Mouse (Mus musculus) left cerebral cortex, postnatal 10 days (tissue): ENCODE measurements around the gene Stk39. TPM values are rescaled to one million over a fixed set of nuclear protein-coding genes. Genes with fewer than 3 reads are reported as not detected.

ENCODE experiments used
- DNase-seq, 2 experiments: peaks; one replicate each; pipeline ENCODE4 v3.0.0; 2021 to 2022; ENCODE audit warnings: low spot score in 2 of 2, mixed read lengths in 1 of 2; ENCODE audit errors: extremely low spot score in 1 of 2
- intact Hi-C: fragments of 180-260 bp; cut with DNase I; formaldehyde crosslinking; loops from one replicate; pipeline ENCODE4 v1.15.1; 2025
- total RNA-seq, 2 experiments: library from RNA; stranded (reverse); gene quantifications; 2 replicates each; pipeline ENCODE4 v1.2.3; 2021

The Stk39 gene
- total RNA-seq, 2 experiments from 2014 or later = 49.2 to 51.6 TPM

DNA sequence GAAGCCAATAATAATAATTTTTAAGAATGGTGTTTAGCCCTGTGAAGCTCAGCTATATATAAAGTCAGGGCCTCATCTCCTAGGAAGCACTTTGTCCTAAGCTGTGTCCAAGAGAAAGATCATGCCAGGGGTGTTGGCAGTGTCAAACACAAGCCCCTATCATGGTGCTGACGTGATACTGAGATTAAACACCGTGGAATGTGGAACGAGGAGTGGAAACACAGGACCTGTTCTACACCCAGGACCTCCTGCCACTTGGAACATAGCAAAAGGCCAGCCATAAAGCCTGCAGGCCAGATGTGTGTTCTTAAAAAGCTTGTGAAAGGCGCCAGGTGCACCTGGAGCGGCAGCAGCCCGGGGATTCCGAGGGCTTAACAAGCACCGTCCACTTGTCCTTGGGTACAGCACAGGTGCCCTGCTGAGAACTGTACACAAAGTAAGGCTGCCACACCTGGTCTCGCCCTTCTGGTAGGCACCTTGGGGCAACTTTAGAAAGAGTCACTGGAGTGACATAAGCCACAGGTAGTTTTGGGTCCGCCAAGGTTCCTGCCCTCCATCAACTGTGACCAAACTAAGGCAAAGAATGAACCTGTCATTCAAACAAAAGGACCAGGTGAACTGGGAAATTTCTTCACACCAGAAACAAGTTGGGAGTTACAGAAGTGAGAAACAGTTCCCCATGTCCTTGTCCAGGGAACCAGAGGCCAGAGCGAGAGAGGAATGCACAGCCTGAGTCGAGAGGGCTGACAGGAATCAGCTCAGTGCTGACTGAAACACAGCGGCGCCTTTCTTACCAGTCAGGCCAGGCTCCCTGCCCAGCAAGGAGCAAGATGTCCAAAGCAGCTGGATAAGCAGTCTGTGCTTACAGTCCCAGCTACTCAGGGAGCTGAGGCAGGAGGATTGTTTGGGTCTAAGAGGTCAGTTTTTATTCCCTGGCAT lies 40.8 kb downstream of the Stk39 start:
- intact Hi-C loops = no loop called here
- DNase-seq = no peak

DNA sequence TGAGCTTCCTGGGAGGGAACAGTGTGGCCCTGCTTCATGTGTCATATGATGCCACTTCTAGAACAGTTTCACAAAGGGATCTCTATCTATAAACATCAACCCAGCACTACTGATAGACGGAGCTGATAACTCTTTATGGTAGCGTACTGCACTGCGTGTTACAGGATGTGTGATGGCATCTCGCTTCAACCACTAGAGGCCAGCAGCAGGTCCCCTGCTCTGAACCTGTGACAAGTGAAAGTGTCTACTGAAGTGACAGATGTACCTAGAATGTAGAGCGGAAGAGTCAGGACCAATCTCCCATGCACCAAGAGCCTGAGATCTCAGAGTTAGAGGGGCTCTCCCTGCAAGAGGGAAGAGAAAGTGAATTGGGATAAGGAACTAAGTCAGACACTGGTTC lies 41.6 kb downstream of the Stk39 start:
- intact Hi-C loops = no loop called here

GRCm38 (mm10) chr2:68429436-68429835 lies 42.6 kb downstream of the Stk39 start:
- DNase-seq = no peak
- intact Hi-C loops = no loop called here

More for the DNA sequence above, 41.6 kb downstream of the Stk39 start:
- DNase-seq = no peak

DNA sequence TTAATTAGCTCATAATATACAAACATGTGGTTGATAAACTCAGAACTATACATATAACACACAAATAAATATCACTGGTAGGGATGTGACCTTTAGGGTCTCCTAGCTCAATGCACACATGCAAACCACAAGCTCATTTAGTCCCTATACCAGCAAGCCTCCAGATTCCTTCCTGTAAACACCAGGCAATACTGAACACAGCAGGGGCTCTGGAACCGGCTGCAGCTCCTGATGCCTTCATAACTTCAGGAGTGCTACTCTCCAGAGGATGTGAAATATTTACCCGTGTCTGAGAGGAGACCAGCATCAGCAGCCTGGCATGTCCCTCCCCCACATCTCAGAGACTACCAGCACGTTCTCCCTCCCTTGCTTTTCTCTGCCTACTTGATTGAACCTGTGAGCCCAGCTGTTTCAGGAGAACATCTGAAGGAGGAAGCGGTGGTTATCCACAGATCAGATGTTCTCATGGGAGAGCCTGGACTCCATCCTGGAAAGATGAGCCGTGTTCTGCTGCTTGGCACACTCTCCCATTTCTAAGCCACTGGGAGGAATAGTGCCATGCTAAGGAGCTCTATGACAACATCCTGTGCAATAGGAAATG lies 45.0 kb downstream of the Stk39 start:
- DNase-seq = no peak

GRCm38 (mm10) chr2:68426074-68426473 lies 46.0 kb downstream of the Stk39 start:
- intact Hi-C loops = no loop called here
- no peak for DNase-seq

More for the DNA sequence above, 45.0 kb downstream of the Stk39 start:
- intact Hi-C loops = no loop called here

DNA sequence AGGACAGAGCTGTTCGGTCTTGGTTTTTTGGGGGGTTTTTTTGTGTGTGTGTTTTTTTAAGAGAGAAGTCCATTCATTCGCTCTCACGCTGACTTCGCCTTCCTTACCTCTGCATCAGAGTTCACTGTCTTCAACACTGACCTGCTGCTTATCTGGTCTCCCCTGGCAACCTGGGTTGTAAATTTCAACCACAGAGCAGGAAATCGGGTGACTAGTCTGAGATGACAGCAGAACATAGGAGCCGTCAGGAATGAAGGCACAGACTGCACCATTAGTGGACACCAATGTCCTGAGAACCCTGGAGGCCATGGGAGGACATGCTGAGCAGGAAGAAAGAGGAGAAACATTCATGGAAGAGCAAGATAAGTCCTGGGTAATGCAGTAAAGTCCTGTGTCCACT lies 51.1 kb downstream of the Stk39 start:
- intact Hi-C loops = no loop called here
- no peak for DNase-seq

DNA sequence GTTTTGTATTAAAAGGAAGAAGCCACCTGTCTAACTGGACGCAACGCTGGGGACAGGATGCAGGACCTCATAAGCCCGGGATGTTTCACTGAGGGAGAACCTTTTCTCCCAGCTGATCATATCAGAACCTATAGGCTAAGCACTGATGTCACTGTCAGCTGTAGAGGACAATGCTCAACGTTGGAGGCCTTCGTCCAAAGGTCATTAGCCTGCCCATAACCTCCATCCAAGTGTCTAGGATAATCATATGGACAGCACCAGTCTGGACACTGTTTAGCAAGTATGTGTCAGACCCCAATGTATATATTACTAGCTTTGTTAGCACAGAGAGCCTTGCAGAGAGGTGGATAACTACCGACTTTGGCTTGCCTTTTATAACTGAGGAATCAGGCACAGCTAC lies 51.8 kb downstream of the Stk39 start:
- no peak for DNase-seq
- intact Hi-C loops = no loop called here

GRCm38 (mm10) chr2:68419746-68420145 lies 52.3 kb downstream of the Stk39 start:
- DNase-seq = no peak
- intact Hi-C loops = no loop called here

DNA sequence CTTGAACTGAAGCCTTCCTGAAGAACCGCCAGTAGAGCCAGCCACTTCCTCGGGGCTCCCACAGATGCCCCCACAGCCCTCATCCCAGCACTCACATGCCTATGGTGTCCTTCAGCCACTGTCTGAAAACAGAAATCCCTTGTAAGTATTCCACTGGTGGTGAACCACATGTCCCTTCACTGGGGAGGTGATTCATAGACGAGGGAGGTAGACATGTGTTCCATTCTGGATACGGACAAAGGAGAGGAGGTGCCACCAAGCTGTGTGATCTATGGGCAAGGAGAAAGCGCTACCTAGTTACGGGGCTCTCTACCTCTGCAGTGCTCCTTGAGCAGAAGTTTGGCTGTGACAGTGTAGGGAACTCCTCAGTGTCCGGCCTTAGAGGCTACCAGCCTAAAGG lies 52.9 kb downstream of the Stk39 start:
- intact Hi-C loops = no loop called here
- no peak for DNase-seq

GRCm38 (mm10) chr2:68417081-68417480 lies 55.0 kb downstream of the Stk39 start:
- intact Hi-C loops = no loop called here
- no peak for DNase-seq

GRCm38 (mm10) chr2:68415691-68416090 lies 56.4 kb downstream of the Stk39 start:
- DNase-seq = no peak
- intact Hi-C loops = no loop called here

DNA sequence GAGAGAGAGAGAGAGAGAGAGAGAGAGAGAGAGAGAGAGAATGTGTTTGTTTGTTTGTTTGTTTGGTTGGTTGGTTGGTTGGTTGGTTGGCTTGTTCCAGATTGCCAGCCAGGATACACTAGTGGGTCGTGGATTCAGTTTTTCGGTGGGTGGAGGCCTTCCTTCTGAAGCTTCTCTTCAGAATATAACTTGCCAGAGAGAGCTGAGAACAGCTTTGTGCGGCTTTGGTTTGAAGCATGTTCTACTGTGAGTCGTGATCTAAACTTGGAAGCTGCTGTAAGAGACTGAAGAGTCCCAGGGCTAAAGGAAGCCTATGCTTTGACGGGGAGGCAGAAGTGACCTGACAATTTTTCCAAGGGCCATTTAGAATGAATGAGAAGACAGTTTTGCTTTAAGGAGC lies 59.9 kb downstream of the Stk39 start:
- intact Hi-C loops = no loop called here
- no peak for DNase-seq

- intact Hi-C loops = no loop called here
- DNase-seq = no peak
These were observed 60.9 kb downstream of the Stk39 start for GRCm38 (mm10) chr2:68411201-68411600.

- no peak for DNase-seq
- intact Hi-C loops = no loop called here
These were observed 62.3 kb downstream of the Stk39 start for GRCm38 (mm10) chr2:68409640-68410215.

DNA sequence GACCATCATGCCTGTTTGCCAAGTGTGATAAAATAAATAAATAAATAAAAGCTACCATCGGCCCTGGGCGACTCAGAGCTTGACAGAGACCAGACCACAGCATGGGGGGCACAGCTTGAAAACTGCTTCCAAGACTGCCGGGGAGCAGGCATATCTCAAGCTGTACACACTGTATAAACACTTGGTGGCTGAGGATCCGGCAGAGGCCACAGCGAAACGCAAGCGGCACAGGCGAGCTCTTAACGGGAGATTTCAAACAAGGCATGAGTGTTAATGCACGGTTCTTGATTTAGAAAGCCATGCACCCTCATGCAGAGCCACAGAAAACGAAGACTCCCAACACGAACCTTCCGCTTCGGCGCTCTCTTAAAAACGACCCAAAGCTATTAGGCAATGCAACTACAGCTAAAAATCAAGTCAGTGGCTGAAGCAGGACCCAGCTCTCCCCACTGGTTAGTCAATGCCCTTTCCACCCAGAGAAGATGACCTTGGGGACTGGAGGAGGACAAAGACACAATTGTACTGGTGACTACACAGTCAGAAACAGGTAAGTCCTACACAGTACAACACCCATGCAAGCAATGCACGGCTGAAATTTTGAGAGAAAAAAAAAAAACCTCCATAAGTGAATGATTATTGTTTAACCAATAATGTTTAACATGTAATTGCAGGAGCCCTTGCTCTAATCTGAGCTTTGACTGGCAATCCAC lies 63.6 kb downstream of the Stk39 start:
- DNase-seq = no peak
- intact Hi-C loops = no loop called here

DNA sequence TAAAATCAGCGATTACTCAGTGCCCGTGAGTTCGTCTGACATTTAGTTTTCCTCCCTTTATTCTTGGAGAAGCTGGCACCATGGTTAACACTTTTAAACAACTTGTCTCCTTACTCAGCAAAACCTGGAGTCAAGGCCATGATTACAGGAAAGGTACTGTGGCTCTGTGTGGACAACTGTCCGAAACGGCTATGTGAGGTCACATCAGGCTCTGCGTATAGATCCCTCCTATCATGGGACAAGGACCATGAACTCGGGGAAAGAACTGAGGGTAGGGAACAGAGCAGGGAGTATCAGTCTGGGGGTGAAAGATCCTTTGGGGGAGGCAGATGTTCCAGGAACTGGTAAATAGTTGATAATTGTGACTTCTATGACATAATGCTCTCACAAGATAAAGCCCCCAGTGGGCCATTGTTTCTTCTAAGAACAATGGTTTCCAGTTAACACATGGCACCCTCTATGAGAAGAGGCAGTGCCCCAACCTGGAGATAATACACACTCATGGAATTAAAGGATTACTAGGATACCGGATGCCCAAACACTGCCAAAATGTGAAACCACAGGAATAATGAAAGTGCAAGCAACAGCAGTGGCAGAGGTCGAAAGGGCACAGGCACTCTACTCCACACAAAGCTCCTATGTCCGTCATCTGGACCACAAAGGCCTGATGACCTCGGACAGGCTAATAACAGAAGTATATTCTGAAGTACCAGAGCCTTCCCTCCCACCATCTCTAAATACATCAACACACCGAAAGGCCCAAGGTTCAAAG lies 64.7 kb downstream of the Stk39 start:
- intact Hi-C loops = no loop called here
- DNase-seq = no peak

DNA sequence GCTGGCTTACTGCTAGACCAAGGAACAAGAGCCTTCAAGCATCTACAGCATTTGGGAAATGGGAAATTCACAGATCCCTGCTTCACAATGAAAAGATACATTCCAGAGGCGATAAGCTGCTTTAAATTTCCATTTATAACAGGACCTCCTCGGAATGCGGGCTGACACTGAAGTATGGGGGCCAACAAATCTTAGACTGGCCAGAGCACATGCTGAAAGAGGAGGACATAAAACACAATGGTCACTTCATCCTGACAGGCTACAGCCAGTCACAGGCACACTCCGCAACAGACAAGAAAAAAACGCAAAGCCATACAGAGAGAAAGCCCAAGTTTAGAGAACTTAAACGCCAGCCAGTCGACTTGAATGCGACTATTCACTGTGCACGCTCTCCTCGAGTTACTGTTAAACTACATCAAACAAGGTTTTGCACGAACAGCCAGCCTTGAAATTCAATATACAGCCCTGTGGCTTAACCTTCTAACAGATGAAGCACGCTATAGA lies 65.4 kb downstream of the Stk39 start:
- intact Hi-C loops = no loop called here

GRCm38 (mm10) chr2:68405163-68405715 lies 66.8 kb downstream of the Stk39 start:
- no peak for DNase-seq
- intact Hi-C loops = no loop called here

More for the DNA sequence above, 65.4 kb downstream of the Stk39 start:
- no peak for DNase-seq
